Mouse (Mus musculus) gastrocnemius, postnatal 10 days (tissue): ENCODE results near the gene Unc119b. TPM values are rescaled to one million over a fixed set of nuclear protein-coding genes. Genes with fewer than 3 reads are reported as not detected.
"Not testable (repeated sequence)": the region's sequence is repeated elsewhere in the genome, so short reads cannot be mapped to it uniquely, and the experiment has no call there.

Source experiments
- DNase-seq: peaks from one replicate; pipeline ENCODE4 v3.0.0; 2021; ENCODE audit warnings: mixed read lengths
- total RNA-seq, 2 experiments: library from RNA; stranded (reverse); gene quantifications; 2 replicates each; pipeline ENCODE4 v1.2.3; 2021

The Unc119b gene
- total RNA-seq, 2 experiments from 2014 or later, result 13.4 to 18.5 TPM

- DNase-seq, result no peak
These were observed 45.0 kb downstream of the Unc119b start for GRCm38 (mm10) chr5:115089592-115090268.

DNA sequence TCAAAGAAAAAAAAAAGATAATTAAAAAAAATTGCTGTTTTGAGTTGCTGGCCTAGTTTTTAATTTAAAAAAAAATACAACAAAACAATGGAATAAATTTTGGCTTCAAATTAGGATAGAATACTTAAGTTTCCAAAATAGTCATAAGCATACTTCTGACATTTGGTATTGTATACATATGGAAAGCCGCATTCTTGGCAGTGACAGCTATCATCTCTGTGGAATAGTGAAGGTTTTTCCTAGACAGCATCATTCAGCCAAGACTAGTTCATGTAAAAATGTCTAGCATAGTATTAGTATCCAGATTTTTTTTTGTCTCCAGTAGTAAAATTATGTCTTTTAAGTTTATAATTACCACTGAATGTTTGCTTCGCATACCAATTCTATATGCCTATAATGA, 49.1 kb downstream of the Unc119b start:
- DNase-seq, result no peak

- no peak for DNase-seq
These were observed 51.3 kb downstream of the Unc119b start for GRCm38 (mm10) chr5:115083492-115083891.

- DNase-seq, result no peak
These were observed 53.1 kb downstream of the Unc119b start for GRCm38 (mm10) chr5:115081636-115082035.

DNA sequence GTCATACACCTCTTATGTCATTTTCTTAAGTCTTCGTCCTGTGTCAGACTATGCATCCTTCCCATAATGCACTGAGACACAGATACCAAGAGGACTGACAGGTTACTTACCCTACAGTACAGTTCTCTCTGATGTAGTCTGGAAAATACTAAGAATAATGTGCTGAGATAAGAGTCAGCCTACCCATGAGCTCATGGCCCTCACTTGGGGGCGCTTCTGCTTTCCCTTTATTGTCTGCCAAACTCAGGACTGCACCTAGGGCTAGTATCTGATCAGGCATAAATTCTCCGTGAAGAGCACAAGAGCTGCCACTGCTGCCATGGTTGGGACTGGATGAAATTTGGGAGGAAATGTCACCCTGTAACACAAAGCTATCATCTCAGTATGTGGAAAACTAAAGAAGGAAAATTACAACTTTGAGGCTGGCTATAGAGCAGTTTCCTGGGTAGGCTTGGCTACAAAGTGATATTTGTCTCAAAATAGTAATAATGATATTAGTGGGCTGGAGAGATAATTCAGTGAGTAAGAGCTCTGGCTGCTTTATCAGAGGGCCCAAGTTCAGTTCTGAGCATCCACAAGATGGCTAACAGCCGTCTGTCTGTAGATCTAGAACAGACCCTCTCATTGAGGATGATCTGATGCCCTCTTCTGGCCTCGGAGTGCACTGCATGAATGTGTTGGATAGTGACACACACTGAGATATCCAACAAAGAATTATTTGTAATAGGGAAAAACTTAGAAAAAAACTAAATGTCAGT, 58.5 kb downstream of the Unc119b start:
- peak; percentile 69 for DNase-seq

- DNase-seq, result no peak
These were observed 60.0 kb downstream of the Unc119b start for GRCm38 (mm10) chr5:115074749-115075148.

DNA sequence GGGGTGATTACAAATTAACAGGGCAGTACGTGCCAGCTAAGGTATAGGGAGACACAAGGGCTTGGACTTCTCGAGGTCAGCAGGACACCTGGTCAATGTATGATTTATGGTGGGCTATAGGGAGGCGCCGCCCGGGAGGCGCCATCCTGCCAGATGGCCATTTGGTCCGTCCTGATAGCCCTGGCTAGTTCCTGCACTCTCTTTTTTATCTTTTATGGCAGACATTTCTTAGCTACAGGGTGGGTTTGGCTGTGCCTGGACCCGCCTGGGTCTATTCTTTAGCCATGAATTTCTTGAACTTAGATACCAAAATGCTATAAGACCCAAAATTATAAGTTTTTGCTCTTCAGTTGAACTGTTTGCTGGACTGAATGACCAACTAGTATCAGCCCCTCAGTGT, 61.5 kb downstream of the Unc119b start:
- DNase-seq, result not testable (repeated sequence)

Other genes starting within 250 kb of the Unc119b start
- gene Oasl2, start 238.0 kb downstream of the Unc119b start, total RNA-seq, result 1 to 10 TPM in 1 of 2 experiments, under 1 TPM in 1; 0.73 to 1.3 TPM
- gene Oasl1, start 211.7 kb downstream of the Unc119b start, total RNA-seq, result not detected
- gene 2210016L21Rik, start 192.8 kb downstream of the Unc119b start, total RNA-seq, result 10 to 100 TPM; 31.0 to 32.1 TPM
- not detected for gene Hnf1a, start 163.9 kb downstream of the Unc119b start, total RNA-seq
- gene Sppl3, start 123.8 kb downstream of the Unc119b start, total RNA-seq, result 10 to 100 TPM; 39.9 to 44.5 TPM
- gene Gm10401, start 36.7 kb downstream of the Unc119b start, total RNA-seq, result not detected
- 10 to 100 TPM; 53.8 to 67.7 TPM for gene Acads, start 15.6 kb downstream of the Unc119b start, total RNA-seq
- gene Mlec, start 23.2 kb upstream of the Unc119b start, total RNA-seq, result 100 to 1,000 TPM; 231 to 235 TPM
- gene Cabp1, start 59.4 kb upstream of the Unc119b start, total RNA-seq, result 1 to 10 TPM; 2.1 to 4.5 TPM
- 10 to 100 TPM; 17.7 to 26.2 TPM for gene Pop5, start 100.9 kb upstream of the Unc119b start, total RNA-seq
- 100 to 1,000 TPM; 220 to 226 TPM for gene Rnf10, start 137.9 kb upstream of the Unc119b start, total RNA-seq
- 10 to 100 TPM; 64.5 to 81.1 TPM for gene Coq5, start 144.7 kb upstream of the Unc119b start, total RNA-seq
- gene Dynll1, start 166.0 kb upstream of the Unc119b start, total RNA-seq, result 100 to 1,000 TPM; 134 to 168 TPM
- gene Srsf9, start 192.2 kb upstream of the Unc119b start, total RNA-seq, result 10 to 100 TPM; 21.3 to 24.1 TPM
- gene Gatc, start 206.2 kb upstream of the Unc119b start, total RNA-seq, result 10 to 100 TPM; 19.7 to 21.2 TPM
- gene Triap1, start 206.2 kb upstream of the Unc119b start, total RNA-seq, result 10 to 100 TPM; 15.8 to 15.9 TPM
- 100 to 1,000 TPM; 164 to 166 TPM for gene Cox6a1, start 214.0 kb upstream of the Unc119b start, total RNA-seq